Mouse (Mus musculus): ENCODE measurements around the gene Rnd1. TPM values are rescaled to one million over a fixed set of nuclear protein-coding genes. Genes with fewer than 3 reads are reported as not detected.

Gene Rnd1
- polyA plus RNA-seq, 1 experiment from 2014 or later = 3.1 TPM

GRCm38 (mm10) chr15:98696216-98696615 is 19.0 kb upstream of the Rnd1 start:
- H3K27ac ChIP-seq (ENCODE audit: low read length) = no peak overlapping the region
- 48% methylated on average over 8 of the region's 8 CpGs for WGBS
- TF ChIP-seq EP300 (IDR thresholded peaks at IDR 0.05) (no peak), CTCF (IDR thresholded peaks at IDR 0.05) (no peak)
- H3K4me2 ChIP-seq (replicated peaks; ENCODE audit: low read depth, low read length) = no peak overlapping the region
- H3K4me1 ChIP-seq (ENCODE audit: insufficient read depth, low read depth, low read length) = peaks cover 11% of the 10 kb centered on the region
- H3K9me3 ChIP-seq (ENCODE audit: low read length) = no peaks in the 10 kb centered on the region
- H3K36me3 ChIP-seq (ENCODE audit: insufficient read depth, low read length) = no peaks in the 10 kb centered on the region
- H3K9ac ChIP-seq (replicated peaks; ENCODE audit: low read depth) = no peak overlapping the region
- no peak overlapping the region for H3K4me3 ChIP-seq (ENCODE audit: low read depth, low read length)
- ATAC-seq (no peak), DNase-seq (ENCODE audit: low spot score) (no peak)
- H3K27me3 ChIP-seq (replicated peaks; ENCODE audit: insufficient read depth, low read length) = peaks cover 17% of the 10 kb centered on the region

DNA sequence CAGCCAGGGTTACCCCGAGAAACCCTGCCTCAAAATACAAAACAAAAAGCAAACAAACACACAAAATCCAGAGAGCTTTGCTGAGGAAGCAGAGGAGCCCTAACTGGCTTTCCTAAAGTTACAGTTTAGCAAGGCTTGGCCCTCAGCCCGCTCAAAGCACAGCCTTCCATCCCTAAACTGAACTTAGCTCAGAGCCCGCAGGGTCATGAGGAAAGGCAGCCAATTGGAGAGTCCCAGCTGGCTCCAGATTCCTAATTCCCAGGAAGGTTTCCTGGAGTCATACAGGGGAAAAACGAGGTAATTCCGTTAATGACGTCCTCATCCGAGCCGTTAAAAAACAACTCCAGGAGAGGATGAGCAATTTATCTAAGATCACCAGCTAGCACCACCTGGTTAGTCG is 18.5 kb upstream of the Rnd1 start:
- H3K9ac ChIP-seq (replicated peaks; ENCODE audit: low read depth) = no peak overlapping the region
- no peak for ATAC-seq

DNA sequence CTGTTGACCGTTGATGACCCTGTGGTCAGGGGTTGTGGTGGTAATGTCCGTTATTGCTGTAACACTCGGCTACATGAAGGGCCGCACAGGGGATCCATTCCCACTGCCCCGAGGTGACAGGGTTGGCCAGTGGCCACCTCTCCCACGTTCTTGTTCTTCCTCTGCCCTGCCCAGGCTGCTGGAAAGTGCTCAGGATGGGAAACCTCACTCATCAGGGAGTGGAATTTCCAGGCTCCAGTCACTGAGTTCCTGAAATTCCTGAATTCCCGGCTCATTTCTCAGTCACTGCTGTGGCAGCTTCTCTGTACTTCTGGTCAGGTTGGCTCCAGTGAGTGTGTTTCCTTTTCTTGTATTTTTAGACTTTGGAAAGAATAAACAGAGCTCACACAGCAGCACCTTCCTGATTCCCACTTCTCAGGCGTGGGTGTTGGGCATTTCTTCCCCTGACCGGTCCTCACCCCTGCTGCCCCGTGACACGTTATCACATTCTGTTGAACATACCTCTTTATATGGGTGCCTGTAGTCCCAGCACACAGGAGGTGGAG is 15.0 kb upstream of the Rnd1 start:
- peak; percentile 85 for ATAC-seq
- Histone ChIP-seq H3K27me3 (replicated peaks; ENCODE audit: insufficient read depth, low read length) (no peaks in the 10 kb centered on the region), H3K9ac (replicated peaks; ENCODE audit: low read depth) (no peak overlapping the region), H3K4me3 (ENCODE audit: low read depth, low read length) (no peak overlapping the region), H3K4me1 (ENCODE audit: insufficient read depth, low read depth, low read length) (peaks cover 7% of the 10 kb centered on the region), H3K9me3 (ENCODE audit: low read length) (no peaks in the 10 kb centered on the region), H3K27ac (ENCODE audit: low read length) (0 out of 2 replicates have a peak overlapping the region, but pooled peaks have one; percentile 20), H3K36me3 (ENCODE audit: insufficient read depth, low read length) (no peaks in the 10 kb centered on the region), H3K4me2 (replicated peaks; ENCODE audit: low read depth, low read length) (no peak overlapping the region)
- 8% methylated on average over 11 of the region's 11 CpGs for WGBS
- peak; percentile 81 for DNase-seq (ENCODE audit: low spot score)
- no peak for TF ChIP-seq CTCF (IDR thresholded peaks at IDR 0.05)
- peak; percentile 76 for TF ChIP-seq EP300 (IDR thresholded peaks at IDR 0.05)

More for the DNA sequence above, 18.5 kb upstream of the Rnd1 start:
- 42% methylated on average over 9 of the region's 9 CpGs for WGBS
- DNase-seq (ENCODE audit: low spot score) = no peak
- Histone ChIP-seq H3K4me2 (replicated peaks; ENCODE audit: low read depth, low read length) (no peak overlapping the region), H3K27ac (ENCODE audit: low read length) (no peak overlapping the region), H3K9me3 (ENCODE audit: low read length) (no peaks in the 10 kb centered on the region), H3K36me3 (ENCODE audit: insufficient read depth, low read length) (no peaks in the 10 kb centered on the region), H3K27me3 (replicated peaks; ENCODE audit: insufficient read depth, low read length) (peaks cover 12% of the 10 kb centered on the region; the same call in 1 of the 2 replicates), H3K4me1 (ENCODE audit: insufficient read depth, low read depth, low read length) (peaks cover 11% of the 10 kb centered on the region), H3K4me3 (ENCODE audit: low read depth, low read length) (no peak overlapping the region)
- TF ChIP-seq EP300 (IDR thresholded peaks at IDR 0.05) (no peak), CTCF (IDR thresholded peaks at IDR 0.05) (no peak)

- WGBS = 61% methylated on average over 7 of the region's 7 CpGs
- Histone ChIP-seq H3K27me3 (replicated peaks; ENCODE audit: insufficient read depth, low read length) (no peaks in the 10 kb centered on the region), H3K9ac (replicated peaks; ENCODE audit: low read depth) (no peak overlapping the region), H3K27ac (ENCODE audit: low read length) (0 out of 2 replicates have a peak overlapping the region, but pooled peaks have one; percentile 20), H3K4me2 (replicated peaks; ENCODE audit: low read depth, low read length) (no peak overlapping the region), H3K36me3 (ENCODE audit: insufficient read depth, low read length) (no peaks in the 10 kb centered on the region), H3K4me1 (ENCODE audit: insufficient read depth, low read depth, low read length) (peaks cover 7% of the 10 kb centered on the region), H3K4me3 (ENCODE audit: low read depth, low read length) (no peak overlapping the region), H3K9me3 (ENCODE audit: low read length) (no peaks in the 10 kb centered on the region)
- no peak for TF ChIP-seq CTCF (IDR thresholded peaks at IDR 0.05)
- no peak for TF ChIP-seq EP300 (IDR thresholded peaks at IDR 0.05)
- ATAC-seq (no peak), DNase-seq (ENCODE audit: low spot score) (no peak)
These were observed 14.4 kb upstream of the Rnd1 start for GRCm38 (mm10) chr15:98691486-98692147.

DNA sequence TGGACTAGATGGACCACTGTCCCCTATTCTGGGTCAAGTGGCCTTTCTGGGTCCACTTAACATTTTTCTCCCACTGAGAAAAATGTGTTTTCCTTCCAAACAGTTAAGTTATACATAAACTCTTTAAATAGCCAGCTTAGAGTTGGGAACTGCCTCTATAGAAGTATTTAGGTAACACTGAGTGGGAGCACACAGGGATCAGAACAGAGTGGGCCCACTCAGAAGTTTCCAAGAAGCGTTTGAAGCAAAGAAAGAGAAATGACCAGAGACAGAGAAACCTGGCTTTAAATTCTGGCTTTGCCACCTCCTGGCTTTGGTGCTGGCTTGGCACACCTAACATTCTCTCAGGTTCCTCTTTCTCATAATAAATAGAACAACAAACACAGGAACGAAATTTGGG is 12.4 kb upstream of the Rnd1 start:
- Histone ChIP-seq H3K4me1 (ENCODE audit: insufficient read depth, low read depth, low read length) (peaks cover 7% of the 10 kb centered on the region), H3K27me3 (replicated peaks; ENCODE audit: insufficient read depth, low read length) (no peaks in the 10 kb centered on the region), H3K4me2 (replicated peaks; ENCODE audit: low read depth, low read length) (no peak overlapping the region), H3K27ac (ENCODE audit: low read length) (no peak overlapping the region), H3K36me3 (ENCODE audit: insufficient read depth, low read length) (no peaks in the 10 kb centered on the region), H3K4me3 (ENCODE audit: low read depth, low read length) (no peak overlapping the region), H3K9me3 (ENCODE audit: low read length) (no peaks in the 10 kb centered on the region), H3K9ac (replicated peaks; ENCODE audit: low read depth) (no peak overlapping the region)
- TF ChIP-seq CTCF (IDR thresholded peaks at IDR 0.05) = no peak
- no peak for TF ChIP-seq EP300 (IDR thresholded peaks at IDR 0.05)
- 49% methylated on average over 2 of the region's 2 CpGs for WGBS
- ATAC-seq (no peak), DNase-seq (ENCODE audit: low spot score) (no peak)

DNA sequence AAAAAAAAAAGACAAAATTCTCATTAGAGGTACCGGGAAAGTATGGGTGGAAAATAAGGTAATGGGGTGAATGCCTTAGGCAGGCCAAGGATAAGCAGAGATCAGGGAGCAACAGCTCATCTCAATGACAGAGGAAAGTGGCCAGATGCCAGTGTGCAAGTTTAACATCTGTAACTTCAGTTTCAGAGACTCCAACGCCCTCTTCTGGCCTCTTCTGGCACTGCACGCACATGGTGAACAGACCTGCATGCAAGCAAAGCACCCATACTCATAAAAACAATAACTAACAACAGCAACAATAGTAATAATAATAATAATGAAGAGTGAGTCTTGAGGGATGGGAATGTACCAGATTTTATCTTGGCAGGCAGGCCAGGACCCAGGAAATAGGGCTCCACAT is 8.7 kb upstream of the Rnd1 start:
- WGBS = 72% methylated on average over 3 of the region's 3 CpGs
- TF ChIP-seq CTCF (IDR thresholded peaks at IDR 0.05) (peak; percentile 31), EP300 (IDR thresholded peaks at IDR 0.05) (no peak)

More for the DNA sequence above, 8.7 kb upstream of the Rnd1 start:
- no peak for DNase-seq (ENCODE audit: low spot score)
- H3K9ac ChIP-seq (replicated peaks; ENCODE audit: low read depth) = no peak overlapping the region
- no peak overlapping the region for H3K27ac ChIP-seq (ENCODE audit: low read length)
- no peak overlapping the region for H3K4me2 ChIP-seq (replicated peaks; ENCODE audit: low read depth, low read length)
- no peaks in the 10 kb centered on the region for H3K36me3 ChIP-seq (ENCODE audit: insufficient read depth, low read length)
- H3K27me3 ChIP-seq (replicated peaks; ENCODE audit: insufficient read depth, low read length) = no peaks in the 10 kb centered on the region
- H3K4me1 ChIP-seq (ENCODE audit: insufficient read depth, low read depth, low read length) = no peaks in the 10 kb centered on the region
- H3K4me3 ChIP-seq (ENCODE audit: low read depth, low read length) = no peak overlapping the region
- ATAC-seq = no peak
- H3K9me3 ChIP-seq (ENCODE audit: low read length) = no peaks in the 10 kb centered on the region

Data from lung, postnatal 0 days (tissue).